22 mouse cellular contexts compared by ENCODE assay signal in genomic region chr16:10842282-10842855, GRCm38 (mm10). TPM values are rescaled to one million over a fixed set of nuclear protein-coding genes. Genes with fewer than 3 reads are reported as not detected.
A peak's percentile ranks its signal among the peaks of the same experiment; 100 is the strongest.
DNase-seq lines count a peak whose midpoint lies in the region; ATAC-seq lines count a peak whose summit lies in the region.
"Had no signal": no experiment of that assay in that cellular context is flagged by ENCODE, and none has a peak within 500 bp of the region (broad histone marks: within the 10 kb centered on the region; RNA-seq: fewer than 3 reads in every experiment).

No protein-coding gene starts in this region.

- WGBS in kidney, embryonic 15.5 days, result 41% methylated on average over 4 of the region's 4 CpGs

- no peak overlapping the region for H3K4me3 ChIP-seq in kidney, embryonic 15.5 days (replicated peaks)
- H3K4me3 ChIP-seq: forebrain, embryonic 13.5 days; hindbrain, embryonic 10.5 days; intestine, embryonic 15.5 days; midbrain, embryonic 12.5 days had no signal

- H3K27ac ChIP-seq in kidney, embryonic 15.5 days, result no peak overlapping the region
- H3K27ac ChIP-seq: forebrain, embryonic 13.5 days; hindbrain, embryonic 10.5 days; intestine, embryonic 15.5 days; liver, embryonic 14.5 days; midbrain, embryonic 12.5 days had no signal

- H3K36me3 ChIP-seq in kidney, embryonic 15.5 days, result 0 out of 2 replicates have a peak, but pooled peaks cover 3% of the 10 kb centered on the region
- H3K36me3 ChIP-seq: intestine, embryonic 15.5 days; midbrain, embryonic 12.5 days had no signal

- H3K9me3 ChIP-seq in kidney, embryonic 15.5 days (replicated peaks), result no peaks in the 10 kb centered on the region
- H3K9me3 ChIP-seq: forebrain, embryonic 13.5 days; G1E; hindbrain, embryonic 10.5 days; intestine, embryonic 15.5 days; midbrain, embryonic 12.5 days had no signal

- H3K27me3 ChIP-seq in kidney, embryonic 15.5 days, result no peaks in the 10 kb centered on the region
- H3K27me3 ChIP-seq: forebrain, embryonic 13.5 days; intestine, embryonic 15.5 days; midbrain, embryonic 12.5 days had no signal

- H3K4me1 ChIP-seq in kidney, embryonic 15.5 days, result peaks cover 45% of the 10 kb centered on the region

- no peak overlapping the region for H3K4me2 ChIP-seq in kidney, embryonic 15.5 days
- H3K4me2 ChIP-seq: forebrain, embryonic 13.5 days; intestine, embryonic 15.5 days; midbrain, embryonic 12.5 days had no signal

- DNase-seq in adrenal gland, adult (ENCODE audit: inconsistent age in 2 of 2, low spot score in 1 of 2), result peak; percentile 42 to 82
- DNase-seq in adrenal gland, adult 8-10 months, result no peak
- DNase-seq in kidney, adult 11 months, result peak; percentile 47
- peak; percentile 35 for DNase-seq in adrenal gland, postnatal 25 days
- peak; percentile 58 to 74 for DNase-seq in kidney, postnatal 25 days
- DNase-seq in frontal cortex, adult 2 months (ENCODE audit: extremely low spot score in 1 of 2, low spot score in 1 of 2), result no peak
- DNase-seq in lung, postnatal 25 days (ENCODE audit: low spot score), result no peak
- DNase-seq: lung, postnatal 4 days; spleen, adult 18-20 months had no signal

- ATAC-seq in kidney, embryonic 15.5 days (replicated peaks; ENCODE audit: low FRiP score), result no peak
- ATAC-seq: forebrain, embryonic 13.5 days; intestine, embryonic 15.5 days had no signal

- no peak overlapping the region for H3K9ac ChIP-seq in kidney, embryonic 15.5 days
- H3K9ac ChIP-seq: forebrain, embryonic 13.5 days; intestine, embryonic 15.5 days; liver, embryonic 14.5 days; midbrain, embryonic 12.5 days had no signal

RNA-seq across cellular contexts. Expression of gene Rmi2, which starts 7.5 kb away (rescaled TPM):
- total RNA-seq in adrenal gland, adult 8-10 months (2022), result under 1 TPM; 0.43 to 0.74 (median 0.48) TPM
- 4.1 and 4.2 TPM in 2 replicates for polyA plus RNA-seq in kidney, embryonic 15.5 days (2015; fragmentation: Nextera tagmentation; extraction: Ambion mirVana)
- total RNA-seq in adrenal gland, postnatal 25 days (2021), result 1.7 and 2.1 TPM in 2 replicates
- 0.16 and 0.19 TPM in 2 replicates for polyA plus RNA-seq in frontal cortex, adult 2 months (2012; rRNA removed)

RNA-seq across cellular contexts. Expression of gene Gm11172, which starts 29.7 kb away (rescaled TPM):
- not detected for total RNA-seq in adrenal gland, adult 8-10 months (2022)
- not detected in 2 replicates for polyA plus RNA-seq in kidney, embryonic 15.5 days (2015; fragmentation: Nextera tagmentation; extraction: Ambion mirVana)
- not detected in 2 replicates for total RNA-seq in adrenal gland, postnatal 25 days (2021)
- polyA plus RNA-seq in frontal cortex, adult 2 months (2012; rRNA removed), result not detected in 2 replicates
- total RNA-seq: G1E; gastrocnemius, adult 8-10 months; layer of hippocampus, postnatal 14 days; left cerebral cortex, postnatal 25 days had no signal
- polyA plus RNA-seq: forebrain, embryonic 13.5 days; G1E; heart, embryonic 14.5 days; hindbrain, embryonic 10.5 days; intestine, embryonic 15.5 days; liver, embryonic 14.5 days; midbrain, embryonic 12.5 days; testis, adult 2 months; urinary bladder, adult 2 months had no signal

RNA-seq across cellular contexts. Expression of gene Prm1, which starts 36.7 kb away (rescaled TPM):
- total RNA-seq in adrenal gland, adult 8-10 months (2022), result not detected
- polyA plus RNA-seq in kidney, embryonic 15.5 days (2015; fragmentation: Nextera tagmentation; extraction: Ambion mirVana), result 0.51 TPM in 1 of 2 replicates, not detected in the other
- total RNA-seq in adrenal gland, postnatal 25 days (2021), result not detected in 2 replicates
- polyA plus RNA-seq in frontal cortex, adult 2 months (2012; rRNA removed), result not detected in 2 replicates
- total RNA-seq: G1E; gastrocnemius, adult 8-10 months; layer of hippocampus, postnatal 14 days; left cerebral cortex, postnatal 25 days had no signal
- polyA plus RNA-seq: forebrain, embryonic 13.5 days; G1E; heart, embryonic 14.5 days; hindbrain, embryonic 10.5 days; intestine, embryonic 15.5 days; liver, embryonic 14.5 days; midbrain, embryonic 12.5 days; urinary bladder, adult 2 months had no signal

RNA-seq across cellular contexts. Expression of gene Prm2, which starts 46.4 kb away (rescaled TPM):
- total RNA-seq in adrenal gland, adult 8-10 months (2022), result not detected
- not detected in 2 replicates for polyA plus RNA-seq in kidney, embryonic 15.5 days (2015; fragmentation: Nextera tagmentation; extraction: Ambion mirVana)
- total RNA-seq in adrenal gland, postnatal 25 days (2021), result not detected in 2 replicates
- polyA plus RNA-seq in frontal cortex, adult 2 months (2012; rRNA removed), result not detected in 2 replicates
- total RNA-seq: gastrocnemius, adult 8-10 months; layer of hippocampus, postnatal 14 days; left cerebral cortex, postnatal 25 days had no signal
- polyA plus RNA-seq: forebrain, embryonic 13.5 days; G1E; heart, embryonic 14.5 days; hindbrain, embryonic 10.5 days; intestine, embryonic 15.5 days; liver, embryonic 14.5 days; midbrain, embryonic 12.5 days; urinary bladder, adult 2 months had no signal

RNA-seq across cellular contexts. Expression of gene Prm3, which starts 51.7 kb away (rescaled TPM):
- total RNA-seq in adrenal gland, adult 8-10 months (2022), result not detected
- not detected in 2 replicates for polyA plus RNA-seq in kidney, embryonic 15.5 days (2015; fragmentation: Nextera tagmentation; extraction: Ambion mirVana)
- total RNA-seq in adrenal gland, postnatal 25 days (2021), result not detected in 2 replicates
- not detected in 2 replicates for polyA plus RNA-seq in frontal cortex, adult 2 months (2012; rRNA removed)
- total RNA-seq: G1E; gastrocnemius, adult 8-10 months; layer of hippocampus, postnatal 14 days; left cerebral cortex, postnatal 25 days had no signal
- polyA plus RNA-seq: forebrain, embryonic 13.5 days; G1E; heart, embryonic 14.5 days; hindbrain, embryonic 10.5 days; intestine, embryonic 15.5 days; liver, embryonic 14.5 days; midbrain, embryonic 12.5 days; urinary bladder, adult 2 months had no signal

Comparison
In these comparisons a context has a peak if more than half of its experiments do, and no peak if none do; other contexts are left out.
1. DNase-seq: peak in adrenal gland, adult (2 of 2), kidney, adult 11 months (single experiment), adrenal gland, postnatal 25 days (single experiment) and kidney, postnatal 25 days (2 of 2); none in adrenal gland, adult 8-10 months (single experiment), frontal cortex, adult 2 months (0 of 2) and lung, postnatal 25 days (single experiment).